Mouse (Mus musculus) mouse trophoblast stem cell (cell line): ENCODE results near the gene Sec14l2.

Source experiments
- in situ Hi-C, 2 experiments: fragments of 300-500 bp; cut with MseI, MboI; formaldehyde crosslinking; loops; 2 replicates in 1 of 2; 3 replicates in 1 of 2; pipeline ENCODE4 v1.15.1; 2025

Sec14l2 gene

GRCm38 (mm10) chr11:4099447-4099846 is 23.8 kb downstream of the Sec14l2 start:
- in situ Hi-C loops = no loop called here

- in situ Hi-C loops = no loop called here
Measured at GRCm38 (mm10) chr11:4098816-4099215, 24.4 kb downstream of the Sec14l2 start.

- in situ Hi-C loops = no loop called here
Measured at GRCm38 (mm10) chr11:4098120-4098519, 25.1 kb downstream of the Sec14l2 start.

GRCm38 (mm10) chr11:4097091-4097621 is 26.1 kb downstream of the Sec14l2 start:
- in situ Hi-C loops = no loop called here

GRCm38 (mm10) chr11:4096054-4096984 is 26.9 kb downstream of the Sec14l2 start:
- in situ Hi-C loops = no loop called here

- in situ Hi-C loops = no loop called here
Measured at GRCm38 (mm10) chr11:4095171-4096053, 27.8 kb downstream of the Sec14l2 start, which contains the start of gene Mtfp1. Mtfp1 (minus strand) TSS chr11:4095445.

- in situ Hi-C loops = no loop called here
Measured at GRCm38 (mm10) chr11:4094378-4095170, 28.6 kb downstream of the Sec14l2 start.

- in situ Hi-C loops = no loop called here
Measured at GRCm38 (mm10) chr11:4093459-4094377, 29.5 kb downstream of the Sec14l2 start.

- in situ Hi-C loops = no loop called here
Measured at GRCm38 (mm10) chr11:4087267-4087666, 35.9 kb downstream of the Sec14l2 start.

- in situ Hi-C loops = no loop called here
Measured at GRCm38 (mm10) chr11:4086246-4086645, 37.0 kb downstream of the Sec14l2 start.

- in situ Hi-C loops = loop anchor here in 1 of 2 experiments (5.0 kb wide), 1 partner anchor 36 kb away; no protein-coding TSS in a partner anchor
Measured at GRCm38 (mm10) chr11:4083316-4084078, 39.7 kb downstream of the Sec14l2 start.

GRCm38 (mm10) chr11:4080219-4080618 is 43.0 kb downstream of the Sec14l2 start:
- in situ Hi-C loops = loop anchor here in 1 of 2 experiments (5.0 kb wide), 1 partner anchor 33 kb away; no protein-coding TSS in a partner anchor

- in situ Hi-C loops = loop anchor here (5.0 kb wide), 1 partner anchor 66 kb away; no protein-coding TSS in a partner anchor
Measured at GRCm38 (mm10) chr11:4078267-4078933, 44.8 kb downstream of the Sec14l2 start.

- in situ Hi-C loops = loop anchor here (5.0 kb wide), 1 partner anchor 64 kb away; no protein-coding TSS in a partner anchor
Measured at GRCm38 (mm10) chr11:4076633-4077032, 46.6 kb downstream of the Sec14l2 start.

GRCm38 (mm10) chr11:4069664-4070063 is 53.6 kb downstream of the Sec14l2 start:
- in situ Hi-C loops = no loop called here

GRCm38 (mm10) chr11:4064627-4065122 is 58.5 kb downstream of the Sec14l2 start, which contains the start of gene Sec14l3:
Sec14l3 (plus strand) TSS chr11:4064841.
- in situ Hi-C loops = no loop called here

GRCm38 (mm10) chr11:4062981-4063380 is 60.2 kb downstream of the Sec14l2 start:
- in situ Hi-C loops = no loop called here

- in situ Hi-C loops = no loop called here
Measured at GRCm38 (mm10) chr11:4062523-4062922, 60.7 kb downstream of the Sec14l2 start.
